Mouse (Mus musculus) G1E (cell line): ENCODE data around the gene Ptpn13. TPM values are rescaled to one million over a fixed set of nuclear protein-coding genes. Genes with fewer than 3 reads are reported as not detected.
A peak's percentile ranks its signal among the peaks of the same experiment; 100 is the strongest.

Source experiments
- ATAC-seq: 2 replicates; pipeline ENCODE4 v1.8.0; 2016; ENCODE audit warnings: mild to moderate bottlenecking; ENCODE audit not compliant: insufficient number of reproducible peaks, poor library complexity, low FRiP score, severe bottlenecking; ENCODE audit errors: extremely low read depth
- DNase-seq: peaks from one replicate; pipeline ENCODE4 v3.0.0; 2012; ENCODE audit warnings: low spot score
- H3K27me3 ChIP-seq: 2 replicates; pipeline ENCODE4 v1.6.1; 2012; ENCODE audit warnings: mild to moderate bottlenecking, low read length, inconsistent platforms; ENCODE audit not compliant: insufficient read depth
- H3K36me3 ChIP-seq: replicated peaks from 2 replicates; pipeline ENCODE3; 2012; ENCODE audit warnings: mild to moderate bottlenecking, inconsistent platforms
- H3K4me1 ChIP-seq: 2 replicates; pipeline ENCODE4 v1.6.1; 2012; ENCODE audit warnings: low read depth, low read length, inconsistent platforms, mixed read lengths; ENCODE audit not compliant: insufficient read depth
- H3K4me3 ChIP-seq: 2 replicates; pipeline ENCODE4 v1.5.1; 2012; ENCODE audit warnings: low read depth, mild to moderate bottlenecking, inconsistent platforms, low read length, moderate library complexity, mixed read lengths
- H3K9me3 ChIP-seq: replicated peaks from 2 replicates; pipeline ENCODE4 v1.6.1; 2012; ENCODE audit warnings: inconsistent platforms
- CTCF ChIP-seq: IDR thresholded peaks from 2 replicates; pipeline ENCODE4 v1.5.1; 2012; ENCODE audit warnings: low read depth, low read length, inconsistent platforms, mixed read lengths
- GATA1 ChIP-seq: IDR thresholded peaks from 2 replicates; pipeline ENCODE4 v1.6.1; 2012; ENCODE audit warnings: borderline replicate concordance, low read length, inconsistent platforms, mixed read lengths
- GATA2 ChIP-seq: IDR thresholded peaks from 2 replicates; pipeline ENCODE4 v1.6.1; 2012; ENCODE audit warnings: low read depth, low read length, inconsistent platforms, borderline replicate concordance
- POLR2AphosphoS5 ChIP-seq: IDR thresholded peaks from 2 replicates; pipeline ENCODE4 v1.6.1; 2012; ENCODE audit warnings: low read depth, low read length, inconsistent platforms; ENCODE audit not compliant: insufficient replicate concordance
- TAL1 ChIP-seq: conservative IDR thresholded peaks from 2 replicates; pipeline ENCODE4 v1.6.1; 2012; ENCODE audit warnings: low read depth, low read length, inconsistent platforms, mixed read lengths
- polyA plus RNA-seq: library from polyadenylated mRNA; stranded (reverse); fragments of >175 nt; gene quantifications from 2 replicates; pipeline ENCODE4 v1.2.3, GENCODE M21; 2012
- total RNA-seq, 2 experiments: library from RNA; stranded (forward) in 1 of 2; stranded (reverse) in 1 of 2; fragments of 200-1000 nt in 1 of 2; fragments of >200 nt in 1 of 2; fragmentation: Nextera tagmentation in 1 of 2; gene quantifications; 2 replicates each; pipeline ENCODE4 v1.2.3; 2014 to 2017

Ptpn13 gene
- total RNA-seq (2014; fragmentation: Nextera tagmentation), result not detected in 2 replicates
- under 0.01 and 0.27 TPM in 2 replicates for total RNA-seq (2017)
- polyA plus RNA-seq, result not detected in 2 replicates

- Histone ChIP-seq H3K36me3 (no peaks in the 10 kb centered on the region), H3K4me3 (peak within 1 kb of the TSS; percentile 13; the same call in 1 of the 2 replicates), H3K4me1 (no peaks in the 10 kb centered on the region), H3K27me3 (no peaks in the 10 kb centered on the region), H3K9me3 (peaks cover 52% of the 10 kb centered on the region)
- no peak for ATAC-seq
- TF ChIP-seq CTCF (no peak), POLR2AphosphoS5 (no peak), GATA2 (no peak), GATA1 (no peak), TAL1 (no peak)
- no peak for DNase-seq
These were observed at the start of gene Ptpn13 for GRCm38 (mm10) chr5:103424678-103425319. TSS of gene Ptpn13 (plus strand) at chr5:103425192.

GRCm38 (mm10) chr5:103375226-103375625 is 49.8 kb upstream of the Ptpn13 start:
- H3K27me3 ChIP-seq, result no peaks in the 10 kb centered on the region
- H3K4me3 ChIP-seq, result no peak overlapping the region
- no peak for TF ChIP-seq TAL1
- TF ChIP-seq POLR2AphosphoS5, result no peak
- no peak for TF ChIP-seq CTCF
- no peak for TF ChIP-seq GATA2
- no peak for TF ChIP-seq GATA1
- no peak for ATAC-seq
- no peaks in the 10 kb centered on the region for H3K4me1 ChIP-seq
- peaks cover 49% of the 10 kb centered on the region for H3K9me3 ChIP-seq
- DNase-seq, result no peak
- H3K36me3 ChIP-seq, result no peaks in the 10 kb centered on the region

GRCm38 (mm10) chr5:103376354-103377295 is 48.4 kb upstream of the Ptpn13 start:
- Histone ChIP-seq H3K36me3 (no peaks in the 10 kb centered on the region), H3K27me3 (no peaks in the 10 kb centered on the region), H3K9me3 (peaks cover 49% of the 10 kb centered on the region), H3K4me1 (no peaks in the 10 kb centered on the region), H3K4me3 (no peak overlapping the region)
- no peak for ATAC-seq
- no peak for DNase-seq
- TF ChIP-seq CTCF (no peak), TAL1 (no peak), GATA2 (no peak), GATA1 (no peak), POLR2AphosphoS5 (no peak)

- TF ChIP-seq POLR2AphosphoS5, result no peak
- TF ChIP-seq GATA2, result no peak
- TF ChIP-seq CTCF, result no peak
- no peak for TF ChIP-seq GATA1
- no peak for TF ChIP-seq TAL1
- Histone ChIP-seq H3K27me3 (no peaks in the 10 kb centered on the region), H3K36me3 (no peaks in the 10 kb centered on the region), H3K9me3 (peaks cover 45% of the 10 kb centered on the region), H3K4me3 (no peak overlapping the region), H3K4me1 (no peaks in the 10 kb centered on the region)
- DNase-seq (no peak), ATAC-seq (no peak)
These were observed 47.4 kb upstream of the Ptpn13 start for GRCm38 (mm10) chr5:103377493-103378130.

- no peak for TF ChIP-seq CTCF
- TF ChIP-seq POLR2AphosphoS5, result no peak
- DNase-seq, result no peak
- Histone ChIP-seq H3K4me3 (no peak overlapping the region), H3K36me3 (no peaks in the 10 kb centered on the region), H3K4me1 (no peaks in the 10 kb centered on the region), H3K27me3 (no peaks in the 10 kb centered on the region), H3K9me3 (peaks cover 43% of the 10 kb centered on the region)
- ATAC-seq, result no peak
These were observed 44.0 kb upstream of the Ptpn13 start for GRCm38 (mm10) chr5:103380785-103381527.
